Mouse (Mus musculus): ENCODE data around the gene Galnt7.

Galnt7 gene

GRCm38 (mm10) chr8:57628787-57629664 lies 23.8 kb downstream of the Galnt7 start:
- no peak for DNase-seq (ENCODE audit: low spot score)

- no peak for DNase-seq (ENCODE audit: low spot score)
Measured at GRCm38 (mm10) chr8:57627946-57628786, 24.7 kb downstream of the Galnt7 start.

GRCm38 (mm10) chr8:57623955-57624354 lies 28.9 kb downstream of the Galnt7 start:
- DNase-seq (ENCODE audit: low spot score) = no peak

GRCm38 (mm10) chr8:57623051-57623450 lies 29.8 kb downstream of the Galnt7 start:
- no peak for DNase-seq (ENCODE audit: low spot score)

- DNase-seq (ENCODE audit: low spot score) = no peak
Measured at GRCm38 (mm10) chr8:57616965-57617364, 35.9 kb downstream of the Galnt7 start.

GRCm38 (mm10) chr8:57615016-57615657 lies 37.7 kb downstream of the Galnt7 start:
- DNase-seq (ENCODE audit: low spot score) = no peak

- DNase-seq (ENCODE audit: low spot score) = peak; percentile 55
Measured at GRCm38 (mm10) chr8:57611419-57611977, 41.3 kb downstream of the Galnt7 start.

GRCm38 (mm10) chr8:57610706-57611418 lies 42.0 kb downstream of the Galnt7 start:
- DNase-seq (ENCODE audit: low spot score) = peak; percentile 61

GRCm38 (mm10) chr8:57602511-57602910 lies 50.3 kb downstream of the Galnt7 start:
- no peak for DNase-seq (ENCODE audit: low spot score)

- peak; percentile 64 for DNase-seq (ENCODE audit: low spot score)
Measured at GRCm38 (mm10) chr8:57601987-57602418, 50.8 kb downstream of the Galnt7 start.

- DNase-seq (ENCODE audit: low spot score) = no peak
Measured at GRCm38 (mm10) chr8:57599813-57600555, 52.8 kb downstream of the Galnt7 start.

GRCm38 (mm10) chr8:57595853-57596252 lies 57.0 kb downstream of the Galnt7 start:
- DNase-seq (ENCODE audit: low spot score) = no peak

- no peak for DNase-seq (ENCODE audit: low spot score)
Measured at GRCm38 (mm10) chr8:57594175-57594885, 58.5 kb downstream of the Galnt7 start.

- DNase-seq (ENCODE audit: low spot score) = no peak
Measured at GRCm38 (mm10) chr8:57592604-57593003, 60.2 kb downstream of the Galnt7 start.

- DNase-seq (ENCODE audit: low spot score) = no peak
Measured at GRCm38 (mm10) chr8:57591681-57592080, 61.2 kb downstream of the Galnt7 start.

- no peak for DNase-seq (ENCODE audit: low spot score)
Measured at GRCm38 (mm10) chr8:57590015-57590414, 62.8 kb downstream of the Galnt7 start.

GRCm38 (mm10) chr8:57589176-57589575 lies 63.7 kb downstream of the Galnt7 start:
- DNase-seq (ENCODE audit: low spot score) = no peak

GRCm38 (mm10) chr8:57588604-57589003 lies 64.2 kb downstream of the Galnt7 start:
- DNase-seq (ENCODE audit: low spot score) = no peak

GRCm38 (mm10) chr8:57586667-57587066 lies 66.2 kb downstream of the Galnt7 start:
- peak; percentile 15 for DNase-seq (ENCODE audit: low spot score)

- no peak for DNase-seq (ENCODE audit: low spot score)
Measured at GRCm38 (mm10) chr8:57585831-57586230, 67.0 kb downstream of the Galnt7 start.
